Mouse (Mus musculus): ENCODE measurements around the gene Frmd8.

Gene Frmd8

DNA sequence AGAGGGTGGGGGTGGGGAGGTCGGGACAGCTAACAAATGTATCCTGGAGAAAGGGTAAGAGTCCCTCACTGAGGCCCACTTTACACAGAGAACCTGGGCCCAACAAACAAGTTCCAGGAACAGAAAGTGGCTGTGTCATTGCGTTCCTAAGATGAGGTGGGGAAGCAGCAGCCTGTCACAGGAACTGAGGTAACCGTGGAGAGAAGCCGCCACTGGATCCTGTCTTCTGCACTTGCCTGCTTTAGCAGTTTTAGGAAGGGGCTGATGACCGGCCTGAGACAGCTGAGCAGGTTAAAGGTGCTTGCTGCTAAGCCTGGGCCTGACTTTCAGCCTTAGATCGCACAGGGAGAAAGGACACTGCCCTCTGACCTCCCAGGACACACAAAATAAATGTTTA lies 68.3 kb downstream of the Frmd8 start:
- peak; percentile 57 for DNase-seq (ENCODE audit: low read depth, low spot score)

DNA sequence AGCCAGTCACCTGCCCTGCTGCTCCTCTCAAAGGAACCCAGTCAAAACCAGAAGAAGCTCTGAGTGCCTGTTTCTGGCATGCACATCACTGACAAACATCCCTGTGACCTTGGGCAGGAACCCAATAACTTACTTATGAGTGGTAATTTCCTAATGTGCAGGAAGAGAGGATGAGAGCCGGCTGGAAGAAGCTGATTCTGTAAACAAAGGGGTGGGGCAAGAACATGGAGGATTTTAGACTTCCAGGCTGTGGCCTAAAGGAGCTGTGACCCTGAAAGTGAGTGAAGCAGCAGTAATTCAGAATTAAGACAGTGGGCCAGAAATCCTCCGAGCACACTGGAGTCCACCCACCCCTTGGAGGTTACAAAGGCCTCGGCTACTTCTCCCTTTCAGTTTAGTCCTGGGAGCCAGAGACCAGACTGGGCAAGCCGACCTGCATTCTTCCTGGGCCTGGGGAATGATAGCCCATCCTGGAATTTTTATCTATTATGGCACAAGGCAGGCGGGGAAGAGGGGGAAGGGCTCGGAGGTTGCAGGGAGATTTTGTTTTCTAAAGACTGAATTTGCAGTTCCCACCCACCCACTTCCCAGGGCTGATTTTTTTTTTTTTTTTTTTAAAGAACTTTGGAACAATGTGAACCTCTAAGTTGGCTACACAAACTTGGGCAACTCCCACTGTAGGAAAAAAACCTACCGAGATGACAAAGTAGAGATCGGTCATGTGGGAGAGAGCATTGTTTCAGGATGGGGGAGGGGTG lies 68.8 kb downstream of the Frmd8 start:
- DNase-seq (ENCODE audit: low read depth, low spot score), result peak; percentile 42

DNA sequence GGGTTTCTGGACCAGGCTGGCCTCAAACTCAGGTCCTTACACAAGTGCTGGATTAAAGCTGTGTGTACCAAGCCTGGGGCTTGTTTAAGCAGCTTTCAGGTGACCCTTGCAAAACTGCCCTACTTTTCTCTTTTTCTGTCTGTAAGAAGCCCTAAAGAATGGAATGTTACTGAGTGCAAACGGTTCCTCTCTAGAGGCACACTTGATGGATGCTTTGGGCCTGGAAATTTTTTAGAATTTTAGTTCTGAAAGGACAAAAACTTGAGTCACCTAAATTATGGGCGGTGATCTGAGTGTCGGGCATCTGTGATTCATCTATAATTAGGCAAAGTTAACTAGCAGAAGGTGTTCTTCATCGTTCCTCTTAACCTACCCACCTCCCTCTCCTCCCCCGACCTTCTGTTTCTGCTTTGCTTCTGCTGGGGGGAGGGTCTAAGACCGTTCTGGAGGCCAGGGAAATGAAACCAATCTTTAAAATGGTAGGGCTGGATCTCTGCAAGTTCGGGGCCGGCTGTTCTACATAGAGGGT lies 70.6 kb downstream of the Frmd8 start:
- DNase-seq (ENCODE audit: low read depth, low spot score), result peak; percentile 51

DNA sequence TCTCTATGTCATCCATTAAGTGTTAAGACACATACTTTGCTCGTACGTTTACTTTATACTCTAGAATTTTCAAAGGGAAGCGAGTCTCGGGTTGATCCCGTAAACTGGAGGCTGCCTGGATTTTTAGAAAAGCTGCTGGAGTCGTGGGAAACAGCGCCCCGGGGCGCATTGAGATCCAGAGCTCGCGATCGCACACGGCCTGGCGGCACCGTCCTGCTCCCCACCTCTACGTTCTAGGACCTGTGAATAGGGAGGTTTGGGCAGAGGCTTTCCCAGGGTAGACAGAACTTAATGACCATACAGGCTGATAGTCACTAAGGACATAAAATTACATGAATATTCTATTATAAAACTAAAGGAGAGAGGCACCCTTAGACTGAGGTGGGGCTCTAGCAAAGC lies 71.2 kb downstream of the Frmd8 start:
- DNase-seq (ENCODE audit: low read depth, low spot score), result no peak

DNA sequence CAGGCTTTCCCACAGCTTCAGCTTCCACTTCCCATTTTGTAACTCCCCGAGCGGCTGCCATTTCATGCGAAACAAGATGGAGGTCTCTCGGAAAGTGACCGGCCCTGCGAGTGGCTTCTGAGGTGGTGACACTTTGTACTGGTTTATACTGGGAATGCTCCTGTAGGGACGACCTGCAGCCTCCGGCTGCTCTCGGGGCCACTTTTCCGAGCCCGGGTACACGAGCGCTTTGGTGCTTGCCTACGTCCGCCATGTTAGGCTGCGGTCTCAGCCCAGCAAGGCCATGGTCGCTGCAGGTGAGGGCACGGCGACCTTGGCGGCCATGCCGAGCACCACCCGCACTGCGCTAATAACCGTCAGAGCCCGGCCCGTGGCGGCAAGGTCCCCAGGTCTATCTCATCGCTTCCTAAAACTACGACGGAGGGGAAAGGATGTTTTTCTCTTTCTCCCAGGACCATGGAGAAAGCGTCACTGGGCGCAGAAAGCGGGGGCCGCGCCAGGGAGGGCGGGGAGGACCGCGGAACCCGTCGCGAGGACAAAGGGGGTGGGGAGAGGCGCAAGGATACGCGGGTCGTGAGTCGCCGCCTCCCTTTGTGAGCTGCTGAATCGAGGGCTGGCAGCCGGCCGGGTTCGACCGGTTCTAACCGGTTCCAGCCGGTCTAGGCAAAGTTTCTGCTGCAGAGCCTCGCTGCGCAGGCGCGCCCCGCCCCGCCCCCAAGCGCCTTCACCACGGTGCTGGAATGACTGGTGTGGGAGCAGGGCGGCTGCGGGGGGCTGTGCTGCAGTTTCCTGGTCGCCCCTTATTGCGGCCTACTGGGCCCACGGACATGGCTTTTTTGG lies 71.8 kb downstream of the Frmd8 start:
- DNase-seq (ENCODE audit: low read depth, low spot score), result peak; percentile 99

DNA sequence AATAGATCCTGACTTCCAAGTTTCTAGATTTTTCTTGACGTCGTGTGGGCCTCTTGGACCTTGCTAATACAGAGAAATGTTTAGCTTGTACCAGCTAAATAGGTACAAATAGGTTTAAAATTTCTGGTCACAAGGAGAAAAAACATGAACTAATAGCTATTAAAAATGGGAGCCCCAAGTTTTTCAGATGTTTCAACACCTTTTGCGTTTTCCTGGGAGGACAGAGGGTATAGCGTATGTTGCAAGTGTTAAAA lies 72.4 kb downstream of the Frmd8 start:
- no peak for DNase-seq (ENCODE audit: low read depth, low spot score)

DNA sequence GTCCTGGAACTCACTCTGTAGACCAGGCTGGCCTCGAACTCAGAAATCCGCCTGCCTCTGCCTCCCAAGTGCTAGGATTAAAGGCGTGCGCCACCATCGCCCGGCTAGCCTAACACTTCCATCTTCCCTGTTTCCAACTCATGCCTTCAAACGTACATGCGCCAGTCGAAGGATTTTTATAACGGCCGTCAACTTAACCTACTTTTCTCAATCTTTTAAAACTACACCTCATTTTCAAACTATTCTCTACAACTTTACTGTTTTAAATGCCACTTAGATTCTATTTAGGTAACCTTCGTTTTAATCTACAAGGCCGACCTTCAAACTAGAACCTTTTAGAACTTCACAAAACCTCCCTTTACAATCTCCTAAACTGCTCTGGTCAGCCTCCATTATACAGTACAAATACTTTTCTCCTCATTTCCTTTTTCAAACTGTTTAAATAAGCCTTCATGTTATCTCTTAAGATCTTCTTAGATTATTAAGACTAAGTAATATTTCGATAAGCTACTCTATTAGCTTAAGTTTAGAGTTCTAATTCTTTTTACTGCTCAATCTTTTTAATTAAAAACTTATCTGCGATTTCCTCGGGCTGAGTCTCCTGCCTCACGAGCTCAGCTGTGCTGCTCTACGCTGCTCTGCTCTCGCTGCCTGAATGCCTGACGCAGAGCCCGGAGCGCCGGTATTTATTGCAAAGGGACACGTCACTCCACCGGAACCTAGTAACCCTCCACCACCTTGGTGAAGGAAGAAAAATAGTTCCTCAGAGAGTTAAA lies 72.9 kb downstream of the Frmd8 start:
- DNase-seq (ENCODE audit: low read depth, low spot score), result peak; percentile 95

DNA sequence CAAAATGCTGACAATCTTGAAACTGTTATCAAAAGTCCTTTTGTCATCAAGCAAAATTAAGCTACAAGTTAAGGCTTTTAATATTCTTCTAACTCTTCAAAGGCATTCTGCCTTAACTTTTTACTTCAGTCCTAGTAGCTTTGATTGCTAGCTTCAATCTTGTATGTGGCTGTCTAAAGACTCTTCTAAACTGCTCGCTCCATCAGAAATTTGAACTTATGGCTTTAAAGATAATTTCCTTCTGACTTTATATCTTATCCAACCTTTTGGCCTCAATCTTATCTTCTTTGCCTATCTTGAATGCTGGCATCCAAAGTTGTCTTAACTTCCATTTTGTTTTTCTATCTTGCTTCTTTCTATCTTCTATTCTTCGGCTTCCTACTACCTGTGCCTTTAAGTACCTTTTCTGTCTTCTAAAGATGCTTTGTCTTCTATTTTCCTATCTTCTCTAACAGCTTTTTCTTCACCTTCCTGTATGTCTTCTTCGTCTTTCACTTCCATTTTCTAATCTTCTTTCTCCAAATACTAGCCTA lies 73.6 kb downstream of the Frmd8 start:
- peak; percentile 60 for DNase-seq (ENCODE audit: low read depth, low spot score)

DNA sequence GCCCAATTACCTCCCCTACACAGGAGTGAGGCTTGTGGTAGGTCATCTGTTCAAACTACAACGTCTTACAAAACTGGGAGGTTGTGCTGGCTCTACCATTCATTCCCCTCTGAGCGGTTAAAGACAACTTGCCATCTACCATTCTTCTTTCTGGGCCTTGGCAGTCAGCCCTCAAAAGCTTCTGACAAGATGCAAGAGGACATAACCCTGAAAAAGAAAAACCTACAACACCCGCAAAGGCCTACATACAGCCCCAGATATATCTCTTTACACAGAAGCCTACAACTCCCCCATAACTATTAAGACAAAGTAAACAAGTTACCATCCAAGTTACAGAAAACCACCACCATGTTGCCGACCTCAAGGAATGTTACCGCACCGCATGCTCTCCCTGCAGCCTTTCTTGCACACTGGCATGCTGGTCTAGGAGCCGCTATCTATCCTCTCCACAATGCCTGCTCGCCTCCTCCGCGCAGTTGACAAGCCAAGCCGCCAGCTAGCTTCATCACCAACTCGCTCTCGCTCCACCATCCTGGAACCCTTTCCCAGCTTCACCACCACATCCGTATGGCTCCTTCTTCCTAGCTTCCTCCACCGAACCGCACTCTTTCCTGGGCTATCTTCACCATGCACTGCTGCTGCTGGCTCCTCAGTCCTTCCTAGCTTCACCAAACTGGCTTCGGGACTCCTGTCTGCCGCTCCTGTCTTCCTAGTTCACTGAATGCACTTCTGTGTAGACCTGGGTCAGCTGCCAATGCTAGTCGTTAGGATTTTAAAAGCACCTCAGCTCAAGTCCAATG lies 74.2 kb downstream of the Frmd8 start:
- DNase-seq (ENCODE audit: low read depth, low spot score), result peak; percentile 63

DNA sequence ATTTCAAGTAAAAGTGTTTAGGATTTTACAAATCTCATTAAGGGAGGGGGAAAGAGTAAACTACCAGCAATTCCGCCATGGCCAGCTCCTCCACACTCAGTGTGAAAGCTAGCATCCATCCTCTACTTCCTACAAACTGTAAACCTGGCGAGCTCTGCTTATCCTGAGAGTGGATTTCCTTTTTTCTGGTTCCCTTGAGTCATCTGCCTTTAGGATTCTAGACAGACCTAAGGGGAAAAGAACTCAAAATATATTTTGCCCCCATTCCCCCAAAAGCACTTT lies 74.8 kb downstream of the Frmd8 start:
- no peak for DNase-seq (ENCODE audit: low read depth, low spot score)

Data from CD4-positive helper T cell, adult 2 months (primary cell).